Mouse (Mus musculus) T-cell, adult 2 months (primary cell): ENCODE measurements at regions not wholly inside any gene's neighbourhood (a gene's known extent, or its start where the extent isn't known, plus 50 kb on each side); places are given as distances from the start of the nearest gene placed in this dataset.

Source experiments
- DNase-seq: peaks from one replicate; pipeline ENCODE4 v3.0.0; 2022; ENCODE audit warnings: low spot score

GRCm38 (mm10) chr16:87783561-87784304 lies 85.0 kb downstream of the Bach1 start:
- DNase-seq: no peak

- no peak for DNase-seq
These were observed 85.8 kb downstream of the Bach1 start for GRCm38 (mm10) chr16:87784405-87784994.

GRCm38 (mm10) chr16:87789539-87789938 lies 90.8 kb downstream of the Bach1 start:
- DNase-seq: no peak

GRCm38 (mm10) chr16:87789957-87790356 lies 91.2 kb downstream of the Bach1 start:
- DNase-seq: no peak

- peak; percentile 14 for DNase-seq
These were observed 97.9 kb downstream of the Bach1 start for GRCm38 (mm10) chr16:87796514-87797248.

GRCm38 (mm10) chr16:87802317-87802716 lies 103.6 kb downstream of the Bach1 start:
- DNase-seq: no peak

- DNase-seq: no peak
These were observed 118.8 kb downstream of the Bach1 start for GRCm38 (mm10) chr16:87817590-87817989.

- DNase-seq: no peak
These were observed 135.6 kb downstream of the Bach1 start for GRCm38 (mm10) chr16:87834296-87834695.

GRCm38 (mm10) chr16:87840949-87841546 lies 142.3 kb downstream of the Bach1 start:
- DNase-seq: peak; percentile 31
